Mouse (Mus musculus) midbrain, embryonic 14.5 days (tissue): Measurements from ENCODE around the gene Kmt5b. TPM values are rescaled to one million over a fixed set of nuclear protein-coding genes. Genes with fewer than 3 reads are reported as not detected.

ENCODE experiments used
- ATAC-seq: fragments of 200-750 bp; cut with Nextera tagmentation; 2 replicates; pipeline ENCODE4 v1.8.0; 2017; ENCODE audit warnings: moderate number of reproducible peaks, moderate library complexity; ENCODE audit not compliant: low FRiP score, low TSS enrichment
- DNase-seq: peaks from one replicate; pipeline ENCODE4 v3.0.0-alpha.2; 2015
- H3K27ac ChIP-seq: fragments of 300-500 bp; sonication (generic); replicated peaks from 2 replicates; pipeline ENCODE4 v1.5.1; 2014; ENCODE audit warnings: mild to moderate bottlenecking, low read depth, low read length, moderate library complexity
- H3K27me3 ChIP-seq: fragments of 300-500 bp; sonication (generic); 2 replicates; pipeline ENCODE4 v1.6.1; 2014; ENCODE audit warnings: low read length, control low read depth, mixed read lengths; ENCODE audit not compliant: control insufficient read depth, insufficient read depth
- H3K36me3 ChIP-seq: fragments of 300-500 bp; sonication (generic); 2 replicates; pipeline ENCODE4 v1.6.1; 2014; ENCODE audit warnings: low read length, control low read depth; ENCODE audit not compliant: control insufficient read depth, insufficient read depth
- H3K4me1 ChIP-seq: fragments of 300-500 bp; sonication (generic); 2 replicates; pipeline ENCODE4 v1.6.1; 2014; ENCODE audit warnings: mild to moderate bottlenecking, antibody characterized with exemption, low read length, control low read depth; ENCODE audit not compliant: control insufficient read depth, insufficient read depth
- H3K4me2 ChIP-seq: fragments of 300-500 bp; sonication (generic); 2 replicates; pipeline ENCODE4 v1.6.1; 2014; ENCODE audit warnings: mild to moderate bottlenecking, low read length, moderate library complexity
- H3K4me3 ChIP-seq: fragments of 300-500 bp; sonication (generic); replicated peaks from 2 replicates; pipeline ENCODE4 v1.5.1; 2014; ENCODE audit warnings: low read depth, low read length
- H3K9ac ChIP-seq: fragments of 300-500 bp; sonication (generic); replicated peaks from 2 replicates; pipeline ENCODE4 v1.6.1; 2014; ENCODE audit warnings: mild to moderate bottlenecking, low read length, moderate library complexity
- H3K9me3 ChIP-seq: fragments of 300-500 bp; sonication (generic); 2 replicates; pipeline ENCODE4 v1.6.1; 2016; ENCODE audit warnings: low read length, control low read depth, mixed read lengths; ENCODE audit not compliant: control insufficient read depth
- WGBS: fragments of 180-500 bp; shearing (Covaris S2); extraction: QIAGEN DNeasy Blood & Tissue Kit; methylation state at CpG from one replicate; pipeline ENCODE4 v1.1.7; 2014; 5-methylcytosine and 5-hydroxymethylcytosine counted together
- polyA plus RNA-seq: library from polyadenylated mRNA; unstranded; fragments of >200 nt; fragmentation: Nextera tagmentation; extraction: Ambion mirVana; gene quantifications from 2 replicates; pipeline ENCODE4 v1.2.1, GENCODE M21; 2014

Kmt5b gene
- polyA plus RNA-seq, 1 experiment from 2014 or later = 74.0 TPM

DNA sequence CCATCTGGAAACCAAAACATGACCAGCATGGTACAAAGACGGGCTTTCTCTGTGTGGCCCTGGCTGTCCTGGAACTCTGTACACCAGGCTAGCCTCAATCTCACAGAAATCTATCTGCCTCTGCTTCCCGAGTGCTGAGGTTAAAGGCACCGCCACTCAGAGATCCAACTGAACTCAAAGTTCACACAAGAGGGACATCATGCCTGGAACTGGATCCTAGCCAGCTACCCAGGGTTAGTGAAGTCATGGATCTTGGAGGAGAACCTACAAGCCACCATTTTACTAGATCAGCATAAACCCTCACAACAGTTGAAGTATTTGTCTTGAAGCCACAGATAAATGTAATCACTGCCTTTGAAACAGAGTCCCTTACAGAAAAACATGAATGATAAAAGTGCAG is 31.2 kb upstream of the Kmt5b start:
- no peak overlapping the region for H3K4me3 ChIP-seq
- DNase-seq (no peak), ATAC-seq (no peak)
- WGBS = 94% methylated on average over 3 of the region's 3 CpGs
- no peaks in the 10 kb centered on the region for H3K27me3 ChIP-seq
- H3K9ac ChIP-seq = no peak overlapping the region
- no peaks in the 10 kb centered on the region for H3K4me1 ChIP-seq
- H3K36me3 ChIP-seq = no peaks in the 10 kb centered on the region
- H3K27ac ChIP-seq = no peak overlapping the region
- no peaks in the 10 kb centered on the region for H3K9me3 ChIP-seq
- no peak overlapping the region for H3K4me2 ChIP-seq

DNA sequence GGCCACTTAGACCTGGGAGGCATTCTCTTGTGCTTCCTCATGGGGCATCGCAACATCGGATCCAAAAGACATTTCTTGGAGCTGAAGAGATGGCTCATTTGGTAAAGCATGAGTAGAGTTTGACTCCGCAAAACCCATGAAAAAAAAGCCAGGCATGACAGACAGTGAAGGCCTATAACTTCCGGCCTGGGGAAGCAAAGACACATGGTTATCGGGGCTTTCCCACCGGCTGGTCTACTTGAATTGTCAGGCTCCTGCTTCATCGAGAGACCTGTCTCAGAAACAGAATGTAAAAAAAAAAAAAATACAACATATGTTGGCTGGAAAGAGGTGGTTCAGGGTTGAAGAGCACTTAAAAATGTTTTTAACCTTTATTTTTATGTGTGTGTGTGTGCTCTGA is 27.6 kb upstream of the Kmt5b start:
- WGBS = 94% methylated on average over 7 of the region's 7 CpGs
- no peaks in the 10 kb centered on the region for H3K36me3 ChIP-seq
- DNase-seq = no peak
- no peaks in the 10 kb centered on the region for H3K27me3 ChIP-seq
- H3K9me3 ChIP-seq = no peaks in the 10 kb centered on the region
- ATAC-seq = no peak
- no peak overlapping the region for H3K9ac ChIP-seq
- peaks cover 13% of the 10 kb centered on the region; the same call in 1 of the 2 replicates for H3K4me1 ChIP-seq
- H3K4me3 ChIP-seq = no peak overlapping the region
- no peak overlapping the region for H3K4me2 ChIP-seq
- H3K27ac ChIP-seq = no peak overlapping the region

GRCm38 (mm10) chr19:3742716-3743115 is 24.5 kb upstream of the Kmt5b start:
- DNase-seq = peak; percentile 37
- Histone ChIP-seq H3K4me1 (peaks cover 13% of the 10 kb centered on the region; the same call in 1 of the 2 replicates), H3K27me3 (no peaks in the 10 kb centered on the region), H3K36me3 (no peaks in the 10 kb centered on the region), H3K4me3 (0 out of 2 replicates have a peak overlapping the region, but pooled peaks have one; percentile 54), H3K27ac (peak overlapping the region; percentile 73), H3K4me2 (peak overlapping the region; percentile 69), H3K9ac (no peak overlapping the region; the same call in 1 of the 2 replicates), H3K9me3 (no peaks in the 10 kb centered on the region)
- 35% methylated on average over 4 of the region's 4 CpGs for WGBS
- peak; percentile 11; the same call in 1 of the 2 replicates for ATAC-seq

DNA sequence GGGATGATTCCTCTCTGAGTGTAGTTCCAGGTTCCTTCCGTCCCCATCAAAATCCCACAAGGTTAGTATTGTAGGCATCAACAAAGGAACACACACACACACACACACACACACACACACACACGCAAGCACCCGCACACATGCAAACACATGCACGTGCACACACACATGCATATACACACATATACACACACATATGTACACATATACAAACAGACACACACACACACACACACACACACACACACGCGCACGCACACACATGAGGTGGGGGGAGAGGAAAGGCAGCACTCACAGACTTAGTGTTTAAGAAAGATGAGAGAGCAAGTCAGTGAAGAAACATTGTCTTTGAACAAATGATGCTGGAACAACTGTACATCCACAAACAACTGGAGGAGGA is 23.9 kb upstream of the Kmt5b start:
- DNase-seq (peak; percentile 57), ATAC-seq (no peak)
- peaks cover 13% of the 10 kb centered on the region; the same call in 1 of the 2 replicates for H3K4me1 ChIP-seq
- H3K9me3 ChIP-seq = no peaks in the 10 kb centered on the region
- no peaks in the 10 kb centered on the region for H3K36me3 ChIP-seq
- peak overlapping the region; percentile 65 for H3K27ac ChIP-seq
- no peaks in the 10 kb centered on the region for H3K27me3 ChIP-seq
- H3K4me2 ChIP-seq = peak overlapping the region; percentile 69
- H3K4me3 ChIP-seq = peak overlapping the region; percentile 54
- WGBS = 75% methylated on average over 7 of the region's 7 CpGs
- H3K9ac ChIP-seq = peak overlapping the region; percentile 85; the same call in 1 of the 2 replicates

DNA sequence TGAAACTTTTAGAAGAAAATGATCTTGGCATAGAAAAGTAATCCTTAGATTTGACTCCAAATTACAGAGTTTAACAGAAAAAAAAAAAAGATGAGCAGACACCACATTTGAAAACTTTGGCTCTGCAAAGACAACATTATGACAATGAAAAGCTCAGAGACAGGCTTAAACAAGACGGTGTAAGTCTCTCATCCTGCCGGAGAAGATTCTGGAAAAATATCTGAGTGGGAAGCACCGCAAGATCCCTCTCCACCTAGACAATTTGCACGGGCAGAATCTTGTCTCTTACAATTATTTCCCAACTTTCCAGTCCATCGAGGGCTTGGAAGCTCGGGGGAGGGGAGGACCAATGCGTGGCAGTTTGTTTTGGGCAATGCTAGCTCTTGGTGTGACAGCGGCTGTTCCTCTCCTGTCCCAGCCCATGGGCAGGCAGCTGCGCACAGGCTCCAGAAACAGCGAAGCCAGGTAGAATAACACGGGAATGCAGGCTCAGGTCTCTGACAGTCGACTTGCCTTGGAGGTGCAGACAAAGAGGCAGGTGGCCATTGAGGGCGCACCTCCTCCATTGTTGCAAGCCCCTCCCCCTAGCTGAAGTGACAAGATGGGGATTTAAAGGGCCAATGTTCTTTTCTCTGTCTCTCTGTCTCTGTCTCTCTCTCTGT is 23.2 kb upstream of the Kmt5b start:
- Histone ChIP-seq H3K27me3 (no peaks in the 10 kb centered on the region), H3K4me3 (peak overlapping the region; percentile 54), H3K36me3 (no peaks in the 10 kb centered on the region), H3K9me3 (no peaks in the 10 kb centered on the region), H3K4me1 (peaks cover 13% of the 10 kb centered on the region; the same call in 1 of the 2 replicates), H3K27ac (peak overlapping the region; percentile 97), H3K9ac (peak overlapping the region; percentile 85), H3K4me2 (peak overlapping the region; percentile 69)
- WGBS = 3% methylated on average over 13 of the region's 13 CpGs
- DNase-seq (peak; percentile 90), ATAC-seq (peak; percentile 73; the same call in 1 of the 2 replicates)

GRCm38 (mm10) chr19:3752621-3753239 is 14.5 kb upstream of the Kmt5b start:
- H3K4me2 ChIP-seq = no peak overlapping the region
- DNase-seq (no peak), ATAC-seq (no peak)
- no peaks in the 10 kb centered on the region for H3K36me3 ChIP-seq
- whole genome bisulfite sequencing = 68% methylated on average over 8 of the region's 8 CpGs
- H3K9ac ChIP-seq = no peak overlapping the region
- no peaks in the 10 kb centered on the region for H3K4me1 ChIP-seq
- H3K4me3 ChIP-seq = no peak overlapping the region
- no peaks in the 10 kb centered on the region for H3K9me3 ChIP-seq
- no peak overlapping the region for H3K27ac ChIP-seq
- no peaks in the 10 kb centered on the region for H3K27me3 ChIP-seq

GRCm38 (mm10) chr19:3753240-3753633 is 14.0 kb upstream of the Kmt5b start:
- Histone ChIP-seq H3K36me3 (no peaks in the 10 kb centered on the region), H3K4me3 (no peak overlapping the region), H3K4me1 (no peaks in the 10 kb centered on the region), H3K27me3 (no peaks in the 10 kb centered on the region), H3K4me2 (no peak overlapping the region), H3K9ac (no peak overlapping the region), H3K27ac (no peak overlapping the region), H3K9me3 (no peaks in the 10 kb centered on the region)
- 82% methylated on average over 1 of the region's 1 CpGs for WGBS
- DNase-seq (no peak), ATAC-seq (no peak)

GRCm38 (mm10) chr19:3753738-3754137 is 13.5 kb upstream of the Kmt5b start:
- ATAC-seq = no peak
- H3K27ac ChIP-seq = no peak overlapping the region
- H3K36me3 ChIP-seq = no peaks in the 10 kb centered on the region
- no peaks in the 10 kb centered on the region for H3K27me3 ChIP-seq
- no peaks in the 10 kb centered on the region for H3K9me3 ChIP-seq
- no peak overlapping the region for H3K4me2 ChIP-seq
- no peaks in the 10 kb centered on the region for H3K4me1 ChIP-seq
- H3K4me3 ChIP-seq = no peak overlapping the region
- no peak overlapping the region for H3K9ac ChIP-seq
- DNase-seq = no peak
- WGBS = 66% methylated on average over 8 of the region's 8 CpGs

GRCm38 (mm10) chr19:3757861-3758260 is 9.4 kb upstream of the Kmt5b start:
- Histone ChIP-seq H3K4me1 (no peaks in the 10 kb centered on the region), H3K36me3 (no peaks in the 10 kb centered on the region), H3K4me2 (no peak overlapping the region), H3K9ac (no peak overlapping the region), H3K9me3 (no peaks in the 10 kb centered on the region), H3K4me3 (no peak overlapping the region), H3K27me3 (no peaks in the 10 kb centered on the region), H3K27ac (no peak overlapping the region)
- WGBS = 64% methylated on average over 1 of the region's 1 CpGs
- ATAC-seq (no peak), DNase-seq (no peak)
